Mouse (Mus musculus) Patski (cell line): ENCODE data around the gene Irf2bp2. TPM values are rescaled to one million over a fixed set of nuclear protein-coding genes. Genes with fewer than 3 reads are reported as not detected.
"Not testable (repeated sequence)": the region's sequence is repeated elsewhere in the genome, so short reads cannot be mapped to it uniquely, and the experiment has no call there.

Experiments
- ATAC-seq: fragments of 100-300 bp; one replicate; pipeline ENCODE4 v1.8.0; 2021
- CTCF ChIA-PET: fragments of 350-600 bp; sonication (Branson Sonifier 250); formaldehyde crosslinking; loops from one replicate; lab custom pipeline; 2022; ENCODE audit warnings: inconsistent platforms; lab: Charles Lee
- POLR2A ChIA-PET: fragments of 350-600 bp; sonication (Branson Sonifier 250); formaldehyde crosslinking; loops from one replicate; lab custom pipeline; 2022; ENCODE audit warnings: antibody characterized with exemption, inconsistent platforms; lab: Charles Lee
- DNase-seq: peaks from one replicate; pipeline ENCODE4 v3.0.0-alpha.2; 2011; ENCODE audit warnings: low read depth, low spot score
- H3K27me3 ChIP-seq: fragments of 371-371 bp; one replicate; pipeline ENCODE4 v1.5.1; 2021
- CTCF ChIP-seq: fragments of 100-300 bp; IDR thresholded peaks from one replicate; pipeline ENCODE4 v1.5.1; 2021
- in situ Hi-C: fragments of 300-500 bp; cut with MboI; formaldehyde crosslinking; loops from 3 replicates; pipeline ENCODE4 v1.11.1; 2018; ENCODE audit warnings: low pct_unique_long_range_greater_than_20kb, mixed read lengths
- polyA plus RNA-seq: library from polyadenylated mRNA; unstranded; gene quantifications from one replicate; pipeline ENCODE4 v1.2.3, GENCODE M21; 2021

Irf2bp2 gene
- polyA plus RNA-seq, 1 experiment from 2014 or later = 61.2 TPM

DNA sequence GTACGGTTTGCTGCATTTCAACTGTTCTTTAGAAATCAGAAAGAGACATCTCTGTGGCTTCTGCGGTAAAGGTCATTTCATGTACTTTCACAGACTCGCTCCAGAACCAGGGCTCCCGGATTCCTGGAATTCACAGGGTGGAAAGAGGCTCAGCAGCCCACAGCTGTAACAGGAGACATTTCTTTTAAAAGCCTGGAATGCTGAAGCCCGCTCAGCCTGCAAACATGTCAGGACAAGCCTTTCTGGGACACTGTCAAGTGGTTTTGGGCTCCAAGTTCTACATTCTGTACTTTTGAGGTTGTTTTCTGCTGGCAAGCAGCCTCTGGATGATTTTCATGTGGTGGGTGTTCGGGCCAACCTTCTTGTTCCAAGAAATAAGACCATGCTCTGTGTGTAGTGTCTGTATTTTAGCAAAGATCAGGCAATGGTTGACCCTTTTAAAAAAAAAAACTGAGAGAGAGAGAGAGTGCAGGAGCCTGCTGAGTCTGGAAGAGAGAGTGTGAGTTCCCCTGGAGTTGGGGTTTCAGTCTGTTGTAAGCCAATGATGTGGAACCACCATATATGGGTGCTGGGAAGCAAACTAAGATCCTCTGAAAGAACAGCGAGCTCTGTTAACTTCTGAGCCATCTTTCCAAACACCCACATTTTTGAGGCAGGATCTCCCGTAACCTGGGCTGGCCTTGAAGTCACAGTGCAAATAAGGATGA lies 9.6 kb upstream of the Irf2bp2 start:
- POLR2A ChIA-PET = interaction anchor here (0.9 to 1.2 kb wide), 2 partner anchors 11 to 56 kb away, joined by 3 read pairs; no protein-coding TSS in a partner anchor
- H3K27me3 ChIP-seq = no peaks in the 10 kb centered on the region
- CTCF ChIA-PET = interaction anchor here (2.1 kb wide), 1 partner anchor 11 kb away, joined by 6 read pairs; no protein-coding TSS in a partner anchor
- no peak for DNase-seq
- peak; percentile 87 for ATAC-seq
- in situ Hi-C loops = no loop called here
- TF ChIP-seq CTCF = no peak

DNA sequence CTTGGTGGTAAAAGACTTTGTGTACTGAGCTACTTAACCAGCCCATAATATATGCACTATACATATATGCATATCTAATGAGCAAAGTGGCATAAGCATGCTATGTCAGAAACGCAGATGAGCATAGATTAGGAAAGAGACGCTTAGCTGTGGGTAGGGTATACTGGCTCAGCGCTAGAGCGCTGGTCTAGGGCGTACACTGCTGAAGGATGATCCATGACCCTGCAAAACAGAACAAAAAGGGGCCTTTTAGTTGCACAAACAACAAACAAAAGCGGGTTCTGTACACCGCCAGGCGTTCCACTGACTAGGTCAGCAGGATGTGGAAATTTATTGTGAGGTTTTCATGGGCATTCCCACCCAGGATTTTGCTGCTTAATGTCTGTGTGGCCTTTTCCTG lies 8.9 kb upstream of the Irf2bp2 start:
- DNase-seq = no peak
- POLR2A ChIA-PET = no interaction called here
- no peak for TF ChIP-seq CTCF
- CTCF ChIA-PET = interaction anchor here (2.1 kb wide), 1 partner anchor 11 kb away, joined by 6 read pairs; no protein-coding TSS in a partner anchor
- no peaks in the 10 kb centered on the region for H3K27me3 ChIP-seq
- in situ Hi-C loops = no loop called here
- ATAC-seq = no peak

GRCm38 (mm10) chr8:126601325-126601724 lies 7.5 kb upstream of the Irf2bp2 start:
- H3K27me3 ChIP-seq = no peaks in the 10 kb centered on the region
- no peak for ATAC-seq
- TF ChIP-seq CTCF = no peak
- ChIA-PET POLR2A (interaction anchor here (1.0 to 1.4 kb wide), 2 partner anchors 13 to 65 kb away, joined by 3 to 4 read pairs; no protein-coding TSS in a partner anchor), CTCF (interaction anchor here (0.7 to 1.7 kb wide), 3 partner anchors 61 to 245 kb away, joined by 3 read pairs; no protein-coding TSS in a partner anchor)
- in situ Hi-C loops = no loop called here
- DNase-seq = no peak

DNA sequence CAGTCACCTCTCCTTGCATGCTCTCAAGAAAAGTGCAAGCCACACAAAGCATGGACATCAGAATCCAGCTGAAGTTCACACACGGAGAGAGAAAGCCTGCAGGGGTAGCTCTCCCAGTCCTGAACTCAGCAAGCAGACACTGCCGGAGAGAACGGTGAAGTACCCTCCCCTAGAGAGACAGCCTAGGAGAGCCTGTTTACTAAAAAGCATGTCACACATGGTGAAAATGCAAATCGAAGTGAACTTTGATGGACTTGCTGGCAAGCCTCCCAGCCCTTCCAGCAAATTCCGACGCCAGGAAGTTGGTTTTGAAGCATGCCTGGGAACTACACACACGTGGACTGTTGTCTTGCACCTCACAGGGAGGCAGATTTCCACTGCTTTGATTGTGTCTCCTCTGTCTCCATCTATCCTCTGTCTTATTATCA lies 7.0 kb upstream of the Irf2bp2 start:
- TF ChIP-seq CTCF = no peak
- no peak for DNase-seq
- H3K27me3 ChIP-seq = no peaks in the 10 kb centered on the region
- ChIA-PET POLR2A (interaction anchor here (1.0 to 1.4 kb wide), 2 partner anchors 14 to 65 kb away, joined by 3 to 4 read pairs; no protein-coding TSS in a partner anchor), CTCF (interaction anchor here (0.7 to 1.7 kb wide), 3 partner anchors 62 to 245 kb away, joined by 3 read pairs; no protein-coding TSS in a partner anchor)
- peak; percentile 14 for ATAC-seq
- in situ Hi-C loops = no loop called here

DNA sequence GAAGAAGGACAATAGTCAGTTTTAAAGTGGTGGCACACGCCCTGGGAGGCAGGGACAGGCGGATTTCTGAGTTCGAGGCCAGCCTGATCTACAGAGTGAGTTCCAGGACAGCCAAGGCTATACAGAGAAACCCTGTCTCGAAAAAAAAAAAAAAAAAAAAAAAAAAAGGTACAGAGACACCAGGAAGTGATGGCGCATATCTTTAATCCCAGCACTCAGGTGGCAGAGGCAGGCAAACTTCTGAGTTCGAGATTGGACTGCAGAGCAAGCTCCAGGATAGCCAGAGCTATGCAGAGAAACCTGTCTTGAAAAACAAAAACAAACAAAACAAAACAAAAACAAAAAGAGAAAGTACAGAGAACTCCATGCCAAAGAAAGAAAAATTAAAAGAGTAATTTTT lies 6.6 kb upstream of the Irf2bp2 start:
- ATAC-seq, H3K27me3 ChIP-seq, in situ Hi-C loops, DNase-seq: not testable (repeated sequence)
- ChIA-PET CTCF (interaction anchor here (1.6 to 1.7 kb wide), 2 partner anchors 62 to 246 kb away, joined by 3 read pairs; no protein-coding TSS in a partner anchor), POLR2A (interaction anchor here (1.0 kb wide), 1 partner anchor 66 kb away, joined by 3 read pairs; no protein-coding TSS in a partner anchor)

DNA sequence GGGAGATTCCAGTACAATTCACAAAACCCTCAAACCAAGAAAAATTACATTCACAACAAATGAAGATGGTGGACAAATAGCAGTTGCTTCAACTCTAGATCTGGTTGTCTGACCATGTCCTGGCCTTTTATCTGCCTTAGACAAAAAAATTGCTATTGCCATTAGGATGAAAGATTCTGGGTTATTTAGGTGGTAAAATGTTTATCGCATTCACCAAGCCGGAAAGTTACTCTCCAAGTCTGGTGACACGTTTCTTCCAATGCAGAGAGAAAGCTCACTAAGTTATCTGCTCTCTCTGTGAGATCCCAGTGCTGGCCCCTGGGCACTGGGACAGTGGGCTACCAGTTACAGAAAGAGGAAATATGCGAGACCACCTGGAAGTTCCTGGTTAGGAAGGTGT lies 5.5 kb upstream of the Irf2bp2 start:
- TF ChIP-seq CTCF = no peak
- ChIA-PET CTCF (no interaction called here), POLR2A (no interaction called here)
- ATAC-seq = no peak
- no peaks in the 10 kb centered on the region for H3K27me3 ChIP-seq
- DNase-seq = no peak
- in situ Hi-C loops = loop anchor here (5.0 kb wide), 2 partner anchors 138 to 248 kb away; no protein-coding TSS in a partner anchor

- no peak for TF ChIP-seq CTCF
- H3K27me3 ChIP-seq = no peaks in the 10 kb centered on the region
- no peak for DNase-seq
- ChIA-PET CTCF (interaction anchor here (0.9 kb wide), 1 partner anchor 249 kb away, joined by 5 read pairs; no protein-coding TSS in a partner anchor), POLR2A (interaction anchor here (0.6 to 1.3 kb wide), 5 partner anchors 20 to 137 kb away, joined by 3 to 13 read pairs (median 3); no protein-coding TSS in a partner anchor)
- in situ Hi-C loops = loop anchor here (5.0 kb wide), 2 partner anchors 139 to 249 kb away; no protein-coding TSS in a partner anchor
- ATAC-seq = no peak
Observed at GRCm38 (mm10) chr8:126598218-126598617, 4.4 kb upstream of the Irf2bp2 start.

DNA sequence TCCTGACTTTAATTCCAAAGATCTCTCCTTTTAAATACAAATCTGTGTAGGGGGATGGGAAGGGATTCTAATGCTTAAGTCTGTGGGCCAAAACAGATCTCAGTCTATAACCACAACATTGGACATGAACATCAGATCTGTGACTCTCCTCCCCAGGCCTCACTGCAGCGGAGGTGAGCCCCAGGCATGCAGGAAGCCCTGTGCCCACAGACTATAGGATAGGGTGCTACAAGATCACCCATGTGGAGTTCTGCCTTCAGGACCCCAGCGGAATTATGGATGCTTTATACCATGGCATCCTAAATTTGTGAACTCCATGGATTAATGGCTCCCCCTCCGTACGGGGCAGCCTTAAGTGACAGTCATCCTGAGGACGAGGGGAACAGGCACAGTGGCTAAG lies 2.9 kb upstream of the Irf2bp2 start:
- DNase-seq = no peak
- ATAC-seq = no peak
- no peak for TF ChIP-seq CTCF
- in situ Hi-C loops = loop anchor here (5.0 kb wide), 2 partner anchors 141 to 251 kb away; no protein-coding TSS in a partner anchor
- no peaks in the 10 kb centered on the region for H3K27me3 ChIP-seq
- ChIA-PET CTCF (interaction anchor here (0.8 to 1.5 kb wide), 4 partner anchors 69 to 324 kb away, joined by 3 to 4 read pairs (median 3); no protein-coding TSS in a partner anchor), POLR2A (interaction anchor here (0.6 to 3.7 kb wide), 5 partner anchors 45 to 252 kb away, joined by 3 to 24 read pairs (median 9); no protein-coding TSS in a partner anchor)

- POLR2A ChIA-PET = interaction anchor here (0.6 to 5.0 kb wide), 10 partner anchors 45 to 325 kb away, joined by 3 to 38 read pairs (median 5); no protein-coding TSS in a partner anchor
- TF ChIP-seq CTCF = no peak
- peak; percentile 19 for ATAC-seq
- in situ Hi-C loops = loop anchor here (5.0 kb wide), 2 partner anchors 141 to 251 kb away; no protein-coding TSS in a partner anchor
- no peak for DNase-seq
- CTCF ChIA-PET = interaction anchor here (0.8 to 1.6 kb wide), 7 partner anchors 30 to 325 kb away, joined by 3 to 5 read pairs (median 3); no protein-coding TSS in a partner anchor
- H3K27me3 ChIP-seq = no peaks in the 10 kb centered on the region
Observed at GRCm38 (mm10) chr8:126596097-126596634, 2.4 kb upstream of the Irf2bp2 start.
